Mouse (Mus musculus) kidney, embryonic 16.5 days (tissue): ENCODE measurements around the gene Sft2d2. TPM values are rescaled to one million over a fixed set of nuclear protein-coding genes. Genes with fewer than 3 reads are reported as not detected.
A peak's percentile ranks its signal among the peaks of the same experiment; 100 is the strongest.

Experiments used
- ATAC-seq: fragments of 200-750 bp; cut with Nextera tagmentation; 2 replicates; pipeline ENCODE4 v1.8.0; 2017; ENCODE audit warnings: moderate TSS enrichment; ENCODE audit not compliant: low FRiP score, low TSS enrichment
- H3K27ac ChIP-seq: fragments of 300-500 bp; sonication (generic); 2 replicates; pipeline ENCODE4 v1.5.1; 2014; ENCODE audit warnings: low read length
- H3K27me3 ChIP-seq: fragments of 300-500 bp; sonication (generic); 2 replicates; pipeline ENCODE4 v1.6.1; 2014; ENCODE audit warnings: low read length, control low read depth, mixed read lengths; ENCODE audit not compliant: insufficient read depth
- H3K36me3 ChIP-seq: fragments of 300-500 bp; sonication (generic); 2 replicates; pipeline ENCODE4 v1.6.1; 2014; ENCODE audit warnings: low read length, control low read depth, mixed read lengths; ENCODE audit not compliant: insufficient read depth
- H3K4me1 ChIP-seq: fragments of 300-500 bp; sonication (generic); 2 replicates; pipeline ENCODE4 v1.6.1; 2014; ENCODE audit warnings: low read length, control low read depth, mixed read lengths; ENCODE audit not compliant: insufficient read depth
- H3K4me2 ChIP-seq: fragments of 300-500 bp; sonication (generic); replicated peaks from 2 replicates; pipeline ENCODE4 v1.6.1; 2014; ENCODE audit warnings: low read depth, low read length
- H3K4me3 ChIP-seq: fragments of 300-500 bp; sonication (generic); 2 replicates; pipeline ENCODE4 v1.5.1; 2014; ENCODE audit warnings: mild to moderate bottlenecking, low read length
- H3K9ac ChIP-seq: fragments of 300-500 bp; sonication (generic); replicated peaks from 2 replicates; pipeline ENCODE4 v1.6.1; 2014; ENCODE audit warnings: low read length
- H3K9me3 ChIP-seq: fragments of 300-500 bp; sonication (generic); 2 replicates; pipeline ENCODE4 v1.6.1; 2016; ENCODE audit warnings: low read length, control low read depth
- WGBS: fragments of 180-500 bp; shearing (Covaris S2); extraction: QIAGEN DNeasy Blood & Tissue Kit; methylation state at CpG from one replicate; pipeline ENCODE4 v1.1.7; 2014; 5-methylcytosine and 5-hydroxymethylcytosine counted together
- polyA plus RNA-seq: library from polyadenylated mRNA; unstranded; fragments of >200 nt; fragmentation: Nextera tagmentation; extraction: Ambion mirVana; gene quantifications from 2 replicates; pipeline ENCODE4 v1.2.1, GENCODE M21; 2015

Sft2d2 gene
- polyA plus RNA-seq, 1 experiment from 2014 or later = 29.9 TPM

- no peak overlapping the region for H3K4me2 ChIP-seq
- WGBS = 88% methylated on average over 5 of the region's 5 CpGs
- H3K4me1 ChIP-seq = no peaks in the 10 kb centered on the region
- H3K9me3 ChIP-seq = no peaks in the 10 kb centered on the region
- no peak overlapping the region for H3K9ac ChIP-seq
- H3K36me3 ChIP-seq = peaks cover 32% of the 10 kb centered on the region
- H3K27me3 ChIP-seq = no peaks in the 10 kb centered on the region
- no peak overlapping the region for H3K4me3 ChIP-seq
- no peak overlapping the region for H3K27ac ChIP-seq
- ATAC-seq = no peak
These were observed 14.9 kb downstream of the Sft2d2 start for GRCm38 (mm10) chr1:165179321-165179720.

DNA sequence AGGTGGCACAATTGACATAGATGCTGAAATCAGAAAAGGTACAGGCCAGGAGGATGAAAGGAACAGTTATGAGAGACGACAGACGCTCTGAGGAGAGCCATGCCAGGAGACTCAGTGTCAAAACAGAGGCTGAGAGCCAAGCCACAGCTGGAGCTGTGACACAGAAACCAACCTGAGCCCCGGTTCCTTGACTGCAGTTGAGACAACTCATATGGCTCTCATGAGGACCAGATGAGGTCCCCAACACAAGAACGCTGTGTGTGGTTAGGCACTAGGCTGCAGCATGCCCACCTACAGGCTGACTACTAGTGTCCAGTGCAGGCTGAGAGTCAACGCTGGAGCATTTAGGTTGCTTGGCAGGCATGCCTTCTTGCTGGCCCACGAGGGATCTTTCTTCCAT lies 16.2 kb downstream of the Sft2d2 start:
- no peak for ATAC-seq
- Histone ChIP-seq H3K4me3 (no peak overlapping the region), H3K27ac (no peak overlapping the region), H3K27me3 (no peaks in the 10 kb centered on the region), H3K4me2 (no peak overlapping the region), H3K4me1 (no peaks in the 10 kb centered on the region), H3K36me3 (peaks cover 28% of the 10 kb centered on the region), H3K9me3 (no peaks in the 10 kb centered on the region), H3K9ac (no peak overlapping the region)
- 72% methylated on average over 6 of the region's 6 CpGs for WGBS

GRCm38 (mm10) chr1:165174059-165174616 lies 20.1 kb downstream of the Sft2d2 start:
- H3K4me2 ChIP-seq = no peak overlapping the region
- no peak overlapping the region for H3K9ac ChIP-seq

GRCm38 (mm10) chr1:165171277-165171676 lies 23.0 kb downstream of the Sft2d2 start:
- Histone ChIP-seq H3K4me1 (no peaks in the 10 kb centered on the region), H3K27me3 (no peaks in the 10 kb centered on the region), H3K4me3 (no peak overlapping the region), H3K27ac (no peak overlapping the region), H3K36me3 (no peaks in the 10 kb centered on the region), H3K9ac (no peak overlapping the region), H3K4me2 (no peak overlapping the region), H3K9me3 (no peaks in the 10 kb centered on the region)
- 86% methylated on average over 7 of the region's 8 CpGs for WGBS
- no peak for ATAC-seq

More at GRCm38 (mm10) chr1:165174059-165174616, 20.1 kb downstream of the Sft2d2 start:
- H3K36me3 ChIP-seq = peaks cover 7% of the 10 kb centered on the region; the same call in 1 of the 2 replicates
- H3K9me3 ChIP-seq = no peaks in the 10 kb centered on the region
- no peaks in the 10 kb centered on the region for H3K27me3 ChIP-seq
- no peak for ATAC-seq
- H3K27ac ChIP-seq = no peak overlapping the region
- WGBS = 68% methylated on average over 6 of the region's 9 CpGs
- H3K4me1 ChIP-seq = no peaks in the 10 kb centered on the region
- no peak overlapping the region for H3K4me3 ChIP-seq

GRCm38 (mm10) chr1:165170157-165170556 lies 24.1 kb downstream of the Sft2d2 start:
- Histone ChIP-seq H3K9me3 (0 out of 2 replicates have a peak, but pooled peaks cover 5% of the 10 kb centered on the region), H3K4me1 (no peaks in the 10 kb centered on the region), H3K27ac (no peak overlapping the region), H3K4me2 (no peak overlapping the region), H3K9ac (no peak overlapping the region), H3K27me3 (no peaks in the 10 kb centered on the region), H3K4me3 (no peak overlapping the region), H3K36me3 (no peaks in the 10 kb centered on the region)
- ATAC-seq = no peak
- 59% methylated on average over 5 of the region's 5 CpGs for WGBS

DNA sequence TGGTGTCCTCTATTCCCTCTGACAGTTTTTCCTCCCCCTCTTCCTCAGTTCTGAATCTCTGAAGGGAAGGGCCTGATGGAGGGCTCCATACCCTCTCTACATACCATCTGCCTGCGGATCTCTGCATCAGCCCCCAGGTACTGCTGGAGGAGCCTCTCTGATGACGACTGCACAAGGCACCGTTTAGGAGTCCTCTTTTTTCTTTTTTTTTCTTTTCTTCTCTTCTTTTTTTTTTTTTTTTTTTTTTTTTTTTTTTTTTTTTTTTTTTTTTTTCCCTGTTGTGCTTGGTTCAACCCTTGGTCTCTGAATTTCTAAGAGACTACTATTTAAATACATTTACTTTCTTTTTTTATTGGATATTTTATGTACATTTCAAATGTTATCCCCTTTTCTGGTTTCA lies 24.8 kb downstream of the Sft2d2 start:
- no peak overlapping the region for H3K4me2 ChIP-seq
- H3K4me1 ChIP-seq = no peaks in the 10 kb centered on the region
- H3K27ac ChIP-seq = no peak overlapping the region
- no peaks in the 10 kb centered on the region for H3K27me3 ChIP-seq
- H3K9ac ChIP-seq = no peak overlapping the region
- no peak for ATAC-seq
- 0 out of 2 replicates have a peak, but pooled peaks cover 5% of the 10 kb centered on the region for H3K9me3 ChIP-seq
- H3K4me3 ChIP-seq = no peak overlapping the region
- no peaks in the 10 kb centered on the region for H3K36me3 ChIP-seq
- 89% methylated on average over 3 of the region's 3 CpGs for WGBS

GRCm38 (mm10) chr1:165164920-165165319 lies 29.3 kb downstream of the Sft2d2 start:
- Histone ChIP-seq H3K9me3 (0 out of 2 replicates have a peak, but pooled peaks cover 5% of the 10 kb centered on the region), H3K4me1 (no peaks in the 10 kb centered on the region), H3K9ac (no peak overlapping the region), H3K36me3 (no peaks in the 10 kb centered on the region), H3K4me2 (no peak overlapping the region), H3K27ac (no peak overlapping the region), H3K27me3 (no peaks in the 10 kb centered on the region), H3K4me3 (no peak overlapping the region)
- ATAC-seq = peak; percentile 61
- WGBS = 40% methylated on average over 6 of the region's 6 CpGs

- H3K9ac ChIP-seq = no peak within 1 kb of the TSS
- 89% methylated on average over 8 of the region's 8 CpGs for WGBS
These were observed 33.4 kb downstream of the Sft2d2 start, which contains the start of gene Tbx19 for GRCm38 (mm10) chr1:165160723-165161405. Gene Tbx19 (minus strand): TSS chr1:165160773.

DNA sequence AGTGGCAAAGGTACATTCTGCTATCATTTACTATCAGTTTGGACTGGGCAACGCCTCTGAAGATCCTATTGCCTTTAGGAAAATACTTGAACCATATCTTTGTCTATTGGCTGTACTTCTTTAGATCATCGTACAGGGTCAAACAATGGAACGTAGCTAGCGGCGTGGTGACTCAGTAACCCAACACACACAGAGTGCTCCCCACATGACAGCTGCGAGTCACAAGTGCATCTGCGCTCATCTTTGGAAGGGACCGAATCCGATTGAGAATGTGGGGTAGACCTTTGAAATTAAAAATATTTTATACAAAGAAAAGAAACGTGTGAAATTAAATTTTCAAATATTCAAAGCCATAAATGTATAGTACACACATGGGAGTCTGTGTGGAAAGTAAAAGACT lies 35.4 kb downstream of the Sft2d2 start:
- Histone ChIP-seq H3K9ac (no peak overlapping the region), H3K27me3 (no peaks in the 10 kb centered on the region), H3K4me2 (no peak overlapping the region), H3K4me3 (no peak overlapping the region), H3K27ac (no peak overlapping the region), H3K9me3 (no peaks in the 10 kb centered on the region), H3K4me1 (no peaks in the 10 kb centered on the region), H3K36me3 (no peaks in the 10 kb centered on the region)
- 76% methylated on average over 10 of the region's 10 CpGs for WGBS
- no peak for ATAC-seq

More at GRCm38 (mm10) chr1:165160723-165161405, 33.4 kb downstream of the Sft2d2 start, which contains the start of gene Tbx19:
- H3K4me3 ChIP-seq = no peak within 1 kb of the TSS
- no peaks in the 10 kb centered on the region for H3K27me3 ChIP-seq
- ATAC-seq = no peak
- no peak within 1 kb of the TSS for H3K27ac ChIP-seq
- H3K36me3 ChIP-seq = no peaks in the 10 kb centered on the region
- H3K4me1 ChIP-seq = no peaks in the 10 kb centered on the region
- H3K9me3 ChIP-seq = 0 out of 2 replicates have a peak, but pooled peaks cover 5% of the 10 kb centered on the region
- H3K4me2 ChIP-seq = no peak within 1 kb of the TSS

GRCm38 (mm10) chr1:165154162-165154561 lies 40.1 kb downstream of the Sft2d2 start:
- Histone ChIP-seq H3K36me3 (no peaks in the 10 kb centered on the region), H3K4me2 (no peak overlapping the region), H3K4me1 (no peaks in the 10 kb centered on the region), H3K27me3 (no peaks in the 10 kb centered on the region), H3K27ac (no peak overlapping the region), H3K9me3 (no peaks in the 10 kb centered on the region), H3K4me3 (no peak overlapping the region), H3K9ac (no peak overlapping the region)
- no peak for ATAC-seq
- WGBS = 68% methylated on average over 4 of the region's 4 CpGs
